Mouse (Mus musculus): ENCODE measurements around the gene 4930467E23Rik. TPM values are rescaled to one million over a fixed set of nuclear protein-coding genes. Genes with fewer than 3 reads are reported as not detected.
A peak's percentile ranks its signal among the peaks of the same experiment; 100 is the strongest.
"Not testable (repeated sequence)": the region's sequence is repeated elsewhere in the genome, so short reads cannot be mapped to it uniquely, and the experiment has no call there.

Gene 4930467E23Rik
- polyA plus RNA-seq, 1 experiment from 2014 or later = not detected

- H3K4me1 ChIP-seq (ENCODE audit: control insufficient read depth, insufficient read depth, low read length); H3K9ac ChIP-seq (replicated peaks; ENCODE audit: low read depth, low read length); ATAC-seq (ENCODE audit: insufficient number of reproducible peaks, insufficient read depth, low FRiP score, low read depth); H3K4me2 ChIP-seq (replicated peaks; ENCODE audit: low read depth, low read length); H3K27ac ChIP-seq (ENCODE audit: low read length); H3K27me3 ChIP-seq (ENCODE audit: control insufficient read depth, insufficient read depth, low read length); H3K9me3 ChIP-seq (ENCODE audit: control insufficient read depth, low read depth, low read length); H3K4me3 ChIP-seq (ENCODE audit: low read depth, low read length); H3K36me3 ChIP-seq (ENCODE audit: control insufficient read depth, insufficient read depth, low read length): not testable (repeated sequence)
- WGBS = 82% methylated on average over 13 of the region's 15 CpGs
Observed at GRCm38 (mm10) chr8:19707761-19708443, 21.5 kb upstream of the 4930467E23Rik start.

DNA sequence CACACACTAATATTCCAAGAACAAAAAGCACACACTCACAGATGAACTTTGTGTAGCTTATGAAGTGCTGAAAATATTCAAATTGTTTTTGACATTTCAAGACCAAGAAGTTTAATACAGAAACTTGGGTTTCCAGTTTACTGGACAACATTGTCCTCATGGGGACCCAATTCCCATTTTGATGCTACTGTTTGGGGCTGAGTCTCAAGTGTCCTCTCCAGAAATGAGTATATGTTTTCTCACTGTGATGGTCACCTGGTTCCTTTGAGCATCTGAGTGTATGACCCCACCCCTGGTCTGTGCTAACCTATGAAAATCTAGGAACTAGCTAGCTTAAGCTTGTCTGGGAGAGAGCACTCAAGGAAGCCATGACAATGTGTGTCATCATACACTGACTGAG, 20.4 kb upstream of the 4930467E23Rik start:
- H3K4me2 ChIP-seq (replicated peaks; ENCODE audit: low read depth, low read length); H3K36me3 ChIP-seq (ENCODE audit: control insufficient read depth, insufficient read depth, low read length); H3K27me3 ChIP-seq (ENCODE audit: control insufficient read depth, insufficient read depth, low read length); H3K27ac ChIP-seq (ENCODE audit: low read length); H3K9ac ChIP-seq (replicated peaks; ENCODE audit: low read depth, low read length); ATAC-seq (ENCODE audit: insufficient number of reproducible peaks, insufficient read depth, low FRiP score, low read depth); H3K4me1 ChIP-seq (ENCODE audit: control insufficient read depth, insufficient read depth, low read length); H3K9me3 ChIP-seq (ENCODE audit: control insufficient read depth, low read depth, low read length); H3K4me3 ChIP-seq (ENCODE audit: low read depth, low read length): not testable (repeated sequence)

DNA sequence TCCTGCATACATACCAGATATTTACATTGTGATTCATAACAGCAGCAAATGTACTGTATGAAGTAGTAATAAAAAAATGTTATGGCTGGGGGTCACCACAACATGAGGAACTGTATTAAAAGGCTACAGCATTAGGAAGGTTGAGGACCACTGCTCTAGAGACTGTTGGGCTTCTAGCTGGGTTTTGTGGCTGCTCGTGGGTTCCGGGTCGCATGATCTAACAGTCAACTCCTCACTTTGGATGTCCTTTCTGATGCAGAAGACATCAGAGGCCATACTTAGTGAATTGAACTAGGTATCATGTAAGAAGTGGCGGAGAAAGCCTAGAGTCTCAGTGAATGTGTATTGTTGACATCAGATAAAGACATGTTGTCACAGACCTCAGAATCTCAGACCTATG, 19.9 kb upstream of the 4930467E23Rik start:
- H3K9me3 ChIP-seq (ENCODE audit: control insufficient read depth, low read depth, low read length); H3K27ac ChIP-seq (ENCODE audit: low read length); H3K27me3 ChIP-seq (ENCODE audit: control insufficient read depth, insufficient read depth, low read length); H3K4me3 ChIP-seq (ENCODE audit: low read depth, low read length); H3K4me2 ChIP-seq (replicated peaks; ENCODE audit: low read depth, low read length); H3K36me3 ChIP-seq (ENCODE audit: control insufficient read depth, insufficient read depth, low read length); ATAC-seq (ENCODE audit: insufficient number of reproducible peaks, insufficient read depth, low FRiP score, low read depth); H3K4me1 ChIP-seq (ENCODE audit: control insufficient read depth, insufficient read depth, low read length); H3K9ac ChIP-seq (replicated peaks; ENCODE audit: low read depth, low read length): not testable (repeated sequence)
- WGBS = 86% methylated on average over 4 of the region's 4 CpGs

GRCm38 (mm10) chr8:19711171-19711860, 18.1 kb upstream of the 4930467E23Rik start:
- WGBS = 87% methylated on average over 5 of the region's 9 CpGs
- not testable (repeated sequence) for H3K9me3 ChIP-seq (ENCODE audit: control insufficient read depth, low read depth, low read length); H3K27ac ChIP-seq (ENCODE audit: low read length); H3K9ac ChIP-seq (replicated peaks; ENCODE audit: low read depth, low read length); H3K36me3 ChIP-seq (ENCODE audit: control insufficient read depth, insufficient read depth, low read length); H3K4me1 ChIP-seq (ENCODE audit: control insufficient read depth, insufficient read depth, low read length); ATAC-seq (ENCODE audit: insufficient number of reproducible peaks, insufficient read depth, low FRiP score, low read depth); H3K4me2 ChIP-seq (replicated peaks; ENCODE audit: low read depth, low read length); H3K27me3 ChIP-seq (ENCODE audit: control insufficient read depth, insufficient read depth, low read length); H3K4me3 ChIP-seq (ENCODE audit: low read depth, low read length)

DNA sequence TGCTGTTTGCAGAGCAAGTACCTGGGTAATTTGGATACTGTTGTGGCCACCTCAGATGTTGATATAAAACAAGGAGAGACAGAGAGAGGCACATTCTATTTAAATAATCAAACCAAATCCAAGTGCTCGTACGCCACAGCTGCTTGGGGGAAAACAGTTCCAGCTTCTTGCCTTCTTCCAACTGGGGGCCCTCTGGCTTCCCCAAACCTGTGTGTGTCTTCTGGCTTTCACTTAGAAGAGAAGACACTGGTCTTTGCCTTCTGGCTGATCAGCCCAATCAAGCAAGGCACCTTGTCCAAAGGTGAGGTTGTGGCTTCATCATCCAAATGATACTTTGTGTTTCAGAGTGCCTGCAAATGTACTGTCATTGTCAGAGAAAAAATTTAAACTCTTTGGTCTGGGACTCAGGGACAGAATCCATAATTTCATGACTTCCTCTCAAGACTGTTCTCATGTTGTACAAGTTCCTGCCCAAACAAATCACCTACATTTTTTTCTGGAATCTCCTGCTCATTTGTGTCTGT, 17.1 kb upstream of the 4930467E23Rik start:
- H3K9ac ChIP-seq (replicated peaks; ENCODE audit: low read depth, low read length) = not testable (repeated sequence)
- 96% methylated on average over 2 of the region's 2 CpGs for WGBS

GRCm38 (mm10) chr8:19712816-19713215, 16.6 kb upstream of the 4930467E23Rik start:
- not testable (repeated sequence) for H3K27ac ChIP-seq (ENCODE audit: low read length); H3K9ac ChIP-seq (replicated peaks; ENCODE audit: low read depth, low read length); H3K4me2 ChIP-seq (replicated peaks; ENCODE audit: low read depth, low read length); H3K4me3 ChIP-seq (ENCODE audit: low read depth, low read length); ATAC-seq (ENCODE audit: insufficient number of reproducible peaks, insufficient read depth, low FRiP score, low read depth); H3K9me3 ChIP-seq (ENCODE audit: control insufficient read depth, low read depth, low read length); H3K36me3 ChIP-seq (ENCODE audit: control insufficient read depth, insufficient read depth, low read length); H3K27me3 ChIP-seq (ENCODE audit: control insufficient read depth, insufficient read depth, low read length); H3K4me1 ChIP-seq (ENCODE audit: control insufficient read depth, insufficient read depth, low read length)
- 82% methylated on average over 4 of the region's 4 CpGs for WGBS

More for the DNA sequence above, 17.1 kb upstream of the 4930467E23Rik start:
- not testable (repeated sequence) for H3K27me3 ChIP-seq (ENCODE audit: control insufficient read depth, insufficient read depth, low read length); H3K9me3 ChIP-seq (ENCODE audit: control insufficient read depth, low read depth, low read length); H3K36me3 ChIP-seq (ENCODE audit: control insufficient read depth, insufficient read depth, low read length); H3K4me1 ChIP-seq (ENCODE audit: control insufficient read depth, insufficient read depth, low read length); ATAC-seq (ENCODE audit: insufficient number of reproducible peaks, insufficient read depth, low FRiP score, low read depth); H3K27ac ChIP-seq (ENCODE audit: low read length); H3K4me2 ChIP-seq (replicated peaks; ENCODE audit: low read depth, low read length); H3K4me3 ChIP-seq (ENCODE audit: low read depth, low read length)

GRCm38 (mm10) chr8:19713232-19713834, 16.0 kb upstream of the 4930467E23Rik start:
- not testable (repeated sequence) for H3K4me2 ChIP-seq (replicated peaks; ENCODE audit: low read depth, low read length); H3K36me3 ChIP-seq (ENCODE audit: control insufficient read depth, insufficient read depth, low read length); H3K9me3 ChIP-seq (ENCODE audit: control insufficient read depth, low read depth, low read length); H3K9ac ChIP-seq (replicated peaks; ENCODE audit: low read depth, low read length); H3K27ac ChIP-seq (ENCODE audit: low read length); H3K4me3 ChIP-seq (ENCODE audit: low read depth, low read length); H3K27me3 ChIP-seq (ENCODE audit: control insufficient read depth, insufficient read depth, low read length); H3K4me1 ChIP-seq (ENCODE audit: control insufficient read depth, insufficient read depth, low read length)
- ATAC-seq (ENCODE audit: insufficient number of reproducible peaks, insufficient read depth, low FRiP score, low read depth) = peak; percentile 72; the same call in 1 of the 2 replicates
- 80% methylated on average over 7 of the region's 7 CpGs for WGBS

GRCm38 (mm10) chr8:19714426-19714825, 14.9 kb upstream of the 4930467E23Rik start:
- not testable (repeated sequence) for H3K36me3 ChIP-seq (ENCODE audit: control insufficient read depth, insufficient read depth, low read length); H3K4me3 ChIP-seq (ENCODE audit: low read depth, low read length); H3K9me3 ChIP-seq (ENCODE audit: control insufficient read depth, low read depth, low read length); H3K27ac ChIP-seq (ENCODE audit: low read length); ATAC-seq (ENCODE audit: insufficient number of reproducible peaks, insufficient read depth, low FRiP score, low read depth); H3K9ac ChIP-seq (replicated peaks; ENCODE audit: low read depth, low read length); H3K4me1 ChIP-seq (ENCODE audit: control insufficient read depth, insufficient read depth, low read length); H3K27me3 ChIP-seq (ENCODE audit: control insufficient read depth, insufficient read depth, low read length); H3K4me2 ChIP-seq (replicated peaks; ENCODE audit: low read depth, low read length)
- 88% methylated on average over 2 of the region's 2 CpGs for WGBS
